Mouse (Mus musculus) limb, embryonic 11.5 days (tissue): ENCODE measurements at regions not wholly inside any gene's neighbourhood (a gene's known extent, or its start where the extent isn't known, plus 50 kb on each side); places are given as distances from the start of the nearest gene placed in this dataset.

ENCODE experiments used
- ATAC-seq: fragments of 200-750 bp; cut with Nextera tagmentation; 2 replicates; pipeline ENCODE4 v1.8.0; 2017; ENCODE audit warnings: low read depth; ENCODE audit not compliant: insufficient number of reproducible peaks, low FRiP score, low TSS enrichment
- DNase-seq: peaks from one replicate; pipeline ENCODE4 v3.0.0-alpha.2; 2015; ENCODE audit warnings: low spot score
- H3K27ac ChIP-seq: fragments of 300-500 bp; sonication (generic); replicated peaks from 2 replicates; pipeline ENCODE4 v1.5.1; 2014; ENCODE audit warnings: low read depth, mild to moderate bottlenecking, low read length
- H3K27me3 ChIP-seq: fragments of 300-500 bp; sonication (generic); 2 replicates; pipeline ENCODE4 v1.6.1; 2014; ENCODE audit warnings: mild to moderate bottlenecking, low read length, mixed read lengths; ENCODE audit not compliant: control insufficient read depth, insufficient read depth
- H3K36me3 ChIP-seq: fragments of 300-500 bp; sonication (generic); 2 replicates; pipeline ENCODE4 v1.6.1; 2014; ENCODE audit warnings: mild to moderate bottlenecking, low read length, moderate library complexity, mixed read lengths; ENCODE audit not compliant: control insufficient read depth, insufficient read depth
- H3K4me1 ChIP-seq: fragments of 300-500 bp; sonication (generic); 2 replicates; pipeline ENCODE4 v1.6.1; 2014; ENCODE audit warnings: low read length, mixed read lengths; ENCODE audit not compliant: control insufficient read depth, insufficient read depth
- H3K4me2 ChIP-seq: fragments of 300-500 bp; sonication (generic); 2 replicates; pipeline ENCODE4 v1.6.1; 2014; ENCODE audit warnings: low read depth, mild to moderate bottlenecking, moderate library complexity; ENCODE audit not compliant: severe bottlenecking
- H3K4me3 ChIP-seq: fragments of 300-500 bp; sonication (generic); 2 replicates; pipeline ENCODE4 v1.5.1; 2014; ENCODE audit warnings: low read depth, low read length
- H3K9ac ChIP-seq: fragments of 300-500 bp; sonication (generic); 2 replicates; pipeline ENCODE4 v1.6.1; 2014; ENCODE audit warnings: mild to moderate bottlenecking, low read length
- H3K9me3 ChIP-seq: fragments of 300-500 bp; sonication (generic); 2 replicates; pipeline ENCODE4 v1.6.1; 2016; ENCODE audit warnings: low read length; ENCODE audit not compliant: control insufficient read depth
- WGBS: fragments of 180-500 bp; shearing (Covaris S2); extraction: QIAGEN DNeasy Blood & Tissue Kit; methylation state at CpG from one replicate; pipeline ENCODE4 v1.1.7; 2014; 5-methylcytosine and 5-hydroxymethylcytosine counted together

- Histone ChIP-seq H3K27ac (no peak overlapping the region), H3K27me3 (no peaks in the 10 kb centered on the region), H3K9ac (no peak overlapping the region), H3K4me2 (no peak overlapping the region), H3K36me3 (no peaks in the 10 kb centered on the region), H3K4me1 (no peaks in the 10 kb centered on the region), H3K4me3 (no peak overlapping the region), H3K9me3 (no peaks in the 10 kb centered on the region)
- no peak for DNase-seq
- no peak for ATAC-seq
- WGBS, result 83% methylated on average over 7 of the region's 7 CpGs
Measured at GRCm38 (mm10) chr7:95710088-95710487, 461.0 kb upstream of the Tenm4 start.

DNA sequence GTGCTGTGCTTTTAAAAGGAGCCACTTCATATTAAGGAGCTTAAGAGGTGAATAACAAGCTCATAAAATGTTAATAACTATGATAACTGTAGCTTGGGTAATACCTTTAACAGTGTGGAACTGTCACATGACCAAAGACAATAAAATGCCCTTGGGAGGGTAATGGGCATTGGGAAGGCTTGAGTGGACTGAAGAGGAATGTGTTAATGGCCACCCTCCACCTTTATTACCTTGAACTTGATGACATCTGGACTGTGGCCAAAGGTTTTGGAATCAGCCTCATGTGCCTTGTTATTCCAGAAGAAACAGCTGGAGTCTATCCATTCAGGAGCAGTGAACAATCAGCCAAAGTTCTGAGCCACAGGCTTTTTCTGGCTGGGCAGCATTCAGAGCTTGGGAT is 451.0 kb upstream of the Tenm4 start:
- H3K27me3 ChIP-seq, result no peaks in the 10 kb centered on the region

DNA sequence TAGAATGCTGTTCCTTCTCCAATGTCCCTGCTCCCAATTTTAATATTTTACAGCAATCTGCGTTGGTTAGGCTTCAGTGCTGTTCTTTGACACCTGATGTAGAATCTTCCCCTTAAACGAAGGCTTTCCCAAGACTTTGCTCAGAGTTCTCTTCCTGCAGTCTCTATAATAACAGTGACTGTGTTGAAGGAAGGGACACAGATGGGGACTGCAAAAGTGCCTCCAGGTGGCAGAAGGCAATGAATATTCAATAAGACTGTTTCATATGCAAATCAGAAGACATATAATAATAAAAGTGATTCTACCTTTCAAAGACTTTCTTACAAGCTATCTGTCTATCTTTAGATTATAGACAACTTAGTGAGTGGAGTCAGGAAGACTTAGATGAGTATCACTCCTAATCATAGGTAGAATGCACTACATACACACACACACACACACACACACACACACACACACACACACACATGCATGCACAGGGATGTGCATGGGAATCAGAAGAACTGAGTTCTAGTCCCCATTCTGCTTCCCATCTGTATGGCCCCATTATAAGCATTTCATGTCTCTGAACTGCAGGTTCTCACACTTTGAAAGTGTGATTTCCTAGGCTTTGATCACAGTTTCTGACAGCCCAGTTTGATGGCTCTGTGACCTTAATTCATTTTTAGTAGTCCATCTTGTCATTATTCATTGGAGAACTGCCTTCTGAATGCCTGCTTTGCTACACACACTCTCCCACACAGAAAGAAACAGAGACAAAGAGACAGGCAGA is 445.1 kb upstream of the Tenm4 start:
- WGBS, result 75% methylated on average over 2 of the region's 2 CpGs
- no peak overlapping the region for H3K4me2 ChIP-seq
- H3K9ac ChIP-seq, result no peak overlapping the region
- no peaks in the 10 kb centered on the region for H3K4me1 ChIP-seq
- H3K4me3 ChIP-seq, result no peak overlapping the region
- H3K36me3 ChIP-seq, result no peaks in the 10 kb centered on the region
- no peak overlapping the region for H3K27ac ChIP-seq
- no peak for DNase-seq
- no peaks in the 10 kb centered on the region for H3K9me3 ChIP-seq
- H3K27me3 ChIP-seq, result no peaks in the 10 kb centered on the region
- ATAC-seq, result no peak

More for the DNA sequence above, 451.0 kb upstream of the Tenm4 start:
- no peak overlapping the region for H3K27ac ChIP-seq
- ATAC-seq (peak; percentile 93), DNase-seq (peak; percentile 57)
- no peak overlapping the region for H3K4me2 ChIP-seq
- no peak overlapping the region for H3K4me3 ChIP-seq
- H3K9ac ChIP-seq, result no peak overlapping the region
- H3K4me1 ChIP-seq, result no peaks in the 10 kb centered on the region
- H3K36me3 ChIP-seq, result no peaks in the 10 kb centered on the region
- H3K9me3 ChIP-seq, result no peaks in the 10 kb centered on the region

- H3K4me1 ChIP-seq, result no peaks in the 10 kb centered on the region; the same call in 1 of the 2 replicates
- 7% methylated on average over 1 of the region's 1 CpGs for WGBS
- no peak overlapping the region for H3K4me2 ChIP-seq
- no peaks in the 10 kb centered on the region for H3K27me3 ChIP-seq
- no peaks in the 10 kb centered on the region for H3K36me3 ChIP-seq
- ATAC-seq, result no peak
- no peak for DNase-seq
- no peak overlapping the region for H3K27ac ChIP-seq
- H3K4me3 ChIP-seq, result no peak overlapping the region
- no peak overlapping the region for H3K9ac ChIP-seq
- H3K9me3 ChIP-seq, result no peaks in the 10 kb centered on the region
Measured at GRCm38 (mm10) chr7:95733807-95734206, 437.2 kb upstream of the Tenm4 start.

- Histone ChIP-seq H3K9me3 (no peaks in the 10 kb centered on the region), H3K9ac (no peak overlapping the region), H3K36me3 (no peaks in the 10 kb centered on the region), H3K4me3 (no peak overlapping the region), H3K4me2 (no peak overlapping the region), H3K27me3 (no peaks in the 10 kb centered on the region), H3K27ac (no peak overlapping the region), H3K4me1 (no peaks in the 10 kb centered on the region; the same call in 1 of the 2 replicates)
- peak; percentile 57; the same call in 1 of the 2 replicates for ATAC-seq
- WGBS, result 3% methylated on average over 5 of the region's 5 CpGs
- DNase-seq, result peak; percentile 65
Measured at GRCm38 (mm10) chr7:95734587-95734986, 436.5 kb upstream of the Tenm4 start.

- Histone ChIP-seq H3K4me3 (no peak overlapping the region), H3K9ac (no peak overlapping the region), H3K4me2 (no peak overlapping the region), H3K4me1 (no peaks in the 10 kb centered on the region; the same call in 1 of the 2 replicates), H3K27ac (no peak overlapping the region), H3K36me3 (no peaks in the 10 kb centered on the region), H3K27me3 (no peaks in the 10 kb centered on the region), H3K9me3 (no peaks in the 10 kb centered on the region)
- ATAC-seq (no peak), DNase-seq (no peak)
Measured at GRCm38 (mm10) chr7:95736716-95737115, 434.3 kb upstream of the Tenm4 start.

DNA sequence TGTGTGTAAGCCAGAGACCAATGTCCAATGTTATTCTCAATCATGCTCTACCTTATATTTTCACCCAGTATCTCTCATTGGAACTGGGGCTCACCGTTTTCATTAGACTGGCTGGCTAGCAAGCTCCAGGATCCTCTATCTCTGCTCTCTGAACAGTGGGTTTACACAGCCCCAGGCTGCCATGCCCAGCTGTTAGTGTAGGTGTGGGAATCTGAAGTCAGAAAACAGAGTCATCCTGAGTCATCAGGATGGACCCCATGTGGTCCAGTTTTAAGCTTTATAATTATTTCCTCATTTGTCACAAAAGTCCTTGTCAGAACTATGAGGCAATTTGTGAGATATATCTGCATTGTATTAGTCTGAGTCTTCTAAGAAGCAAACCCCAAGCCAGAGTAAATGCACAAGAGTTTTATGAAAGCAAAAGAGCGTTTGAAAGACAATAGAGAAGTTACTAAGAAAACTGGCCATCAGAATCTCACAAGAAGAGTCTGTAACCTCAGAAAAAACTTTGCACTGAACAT is 432.3 kb upstream of the Tenm4 start:
- ATAC-seq (no peak), DNase-seq (no peak)
- no peak overlapping the region for H3K9ac ChIP-seq
- no peaks in the 10 kb centered on the region for H3K27me3 ChIP-seq
- H3K9me3 ChIP-seq, result no peaks in the 10 kb centered on the region
- H3K4me2 ChIP-seq, result no peak overlapping the region
- H3K4me1 ChIP-seq, result no peaks in the 10 kb centered on the region; the same call in 1 of the 2 replicates
- no peak overlapping the region for H3K27ac ChIP-seq
- 75% methylated on average over 2 of the region's 2 CpGs for WGBS
- H3K36me3 ChIP-seq, result no peaks in the 10 kb centered on the region
- no peak overlapping the region for H3K4me3 ChIP-seq

GRCm38 (mm10) chr7:95739779-95740178 is 431.3 kb upstream of the Tenm4 start:
- Histone ChIP-seq H3K36me3 (no peaks in the 10 kb centered on the region), H3K9me3 (no peaks in the 10 kb centered on the region), H3K27ac (no peak overlapping the region), H3K4me3 (no peak overlapping the region), H3K4me1 (no peaks in the 10 kb centered on the region), H3K27me3 (no peaks in the 10 kb centered on the region), H3K4me2 (no peak overlapping the region), H3K9ac (no peak overlapping the region)
- WGBS, result 89% methylated on average over 5 of the region's 5 CpGs
- ATAC-seq, result no peak
- no peak for DNase-seq

DNA sequence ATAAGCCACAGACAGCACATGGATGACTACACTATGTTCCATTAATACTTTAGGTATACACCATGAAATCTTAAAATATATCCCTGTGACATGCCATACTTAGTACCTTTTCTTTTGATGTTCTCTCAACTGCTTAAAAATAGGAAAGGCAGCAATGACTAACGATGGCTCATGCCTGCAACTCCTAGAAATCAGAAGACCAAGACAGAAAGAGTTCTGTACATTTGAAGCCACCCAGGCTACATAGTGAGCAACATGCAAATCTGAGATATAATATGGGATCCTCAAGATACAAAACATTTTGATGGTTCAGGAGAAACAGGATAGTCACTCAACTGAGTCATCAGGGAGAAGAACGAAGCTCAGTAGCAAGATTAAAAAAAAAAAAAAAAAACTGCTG is 412.7 kb upstream of the Tenm4 start:
- Histone ChIP-seq H3K9ac (no peak overlapping the region), H3K4me1 (no peaks in the 10 kb centered on the region), H3K27me3 (no peaks in the 10 kb centered on the region), H3K36me3 (no peaks in the 10 kb centered on the region), H3K27ac (no peak overlapping the region), H3K9me3 (no peaks in the 10 kb centered on the region), H3K4me3 (no peak overlapping the region), H3K4me2 (no peak overlapping the region)
- DNase-seq, result no peak
- 85% methylated on average over 2 of the region's 2 CpGs for WGBS
- no peak for ATAC-seq
